Mouse (Mus musculus): Measurements from ENCODE around the gene Slc28a3. TPM values are rescaled to one million over a fixed set of nuclear protein-coding genes. Genes with fewer than 3 reads are reported as not detected.
A peak's percentile ranks its signal among the peaks of the same experiment; 100 is the strongest.

Slc28a3 gene
- polyA plus RNA-seq, 3 experiments from 2014 or later = 0.11 TPM; not detected in 2

DNA sequence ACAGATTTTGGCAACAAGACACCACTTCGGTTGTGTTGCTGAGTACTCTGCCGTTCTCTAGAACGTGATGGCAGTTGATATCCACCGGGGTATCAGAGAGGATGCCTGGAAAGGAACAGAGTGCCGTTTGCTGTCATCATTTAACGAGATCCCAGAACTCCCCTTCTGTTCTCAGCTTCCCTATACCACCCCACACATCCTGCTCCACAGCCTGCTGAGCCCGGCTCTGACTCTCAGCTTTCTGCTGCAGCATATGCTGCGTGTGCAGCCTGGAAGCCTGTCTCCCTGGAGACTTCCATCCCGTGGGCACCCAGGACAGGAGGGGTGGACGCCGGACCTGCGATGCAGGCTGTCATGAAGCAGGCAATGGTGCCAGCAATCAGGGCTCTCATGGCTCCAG lies 52.5 kb downstream of the Slc28a3 start:
- ATAC-seq = no peak

DNA sequence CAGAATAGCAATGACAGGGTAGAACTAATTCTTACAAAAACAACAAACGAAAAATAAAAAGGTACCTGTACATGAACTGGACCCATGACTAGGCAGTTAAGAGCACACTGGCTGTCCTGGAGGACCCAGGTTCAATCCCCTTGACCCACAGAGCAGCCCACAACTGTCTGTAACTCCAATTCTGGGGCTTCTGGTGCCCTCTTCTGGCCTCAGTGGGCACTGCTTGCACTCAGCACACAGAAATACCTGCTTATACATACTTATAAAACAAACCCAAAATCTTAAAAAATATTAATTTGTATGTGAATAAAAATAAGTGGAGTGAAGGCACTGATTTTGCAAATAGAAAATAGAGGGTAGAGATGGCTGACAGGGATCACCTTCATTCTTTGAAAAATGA lies 54.7 kb downstream of the Slc28a3 start:
- ATAC-seq = no peak

DNA sequence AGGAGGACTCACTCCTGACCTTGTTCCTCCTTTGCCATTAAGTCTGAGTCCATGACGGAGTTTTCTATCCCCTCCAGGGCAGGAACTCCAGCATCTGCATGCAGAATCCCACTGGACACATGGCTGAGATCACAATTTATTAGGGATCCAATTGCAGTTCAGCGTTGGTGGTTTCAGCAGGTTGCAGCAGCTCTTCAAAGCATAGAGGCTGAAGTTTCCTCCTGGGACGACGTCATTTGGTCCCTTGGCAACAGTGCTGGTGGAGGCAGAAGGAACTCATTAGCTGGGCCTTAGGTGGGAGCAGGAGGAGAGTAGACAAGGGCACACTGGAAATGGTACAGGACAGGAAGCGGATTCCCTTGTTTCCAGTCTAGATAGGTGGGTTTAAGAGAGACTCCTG lies 55.1 kb downstream of the Slc28a3 start:
- ATAC-seq = no peak

DNA sequence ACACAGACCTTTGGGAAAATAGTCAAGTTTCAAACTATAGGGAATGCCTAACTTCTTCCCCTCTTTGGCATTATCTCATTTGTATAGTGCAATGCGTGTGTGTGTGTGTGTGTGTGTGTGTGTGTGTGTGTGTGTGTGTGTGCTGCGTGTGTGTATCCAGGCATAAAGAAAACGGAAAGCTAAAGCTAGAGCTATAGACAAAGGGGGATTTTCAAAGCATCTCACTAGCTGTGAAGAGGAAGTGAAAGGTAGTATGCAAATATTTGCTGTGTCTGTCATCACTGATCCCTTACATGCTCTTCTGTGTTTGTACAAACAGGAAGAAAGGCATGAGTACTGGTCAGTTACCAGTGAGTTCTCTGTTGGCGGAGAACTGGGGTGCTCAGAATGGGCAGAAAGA lies 58.8 kb downstream of the Slc28a3 start:
- ATAC-seq = no peak

DNA sequence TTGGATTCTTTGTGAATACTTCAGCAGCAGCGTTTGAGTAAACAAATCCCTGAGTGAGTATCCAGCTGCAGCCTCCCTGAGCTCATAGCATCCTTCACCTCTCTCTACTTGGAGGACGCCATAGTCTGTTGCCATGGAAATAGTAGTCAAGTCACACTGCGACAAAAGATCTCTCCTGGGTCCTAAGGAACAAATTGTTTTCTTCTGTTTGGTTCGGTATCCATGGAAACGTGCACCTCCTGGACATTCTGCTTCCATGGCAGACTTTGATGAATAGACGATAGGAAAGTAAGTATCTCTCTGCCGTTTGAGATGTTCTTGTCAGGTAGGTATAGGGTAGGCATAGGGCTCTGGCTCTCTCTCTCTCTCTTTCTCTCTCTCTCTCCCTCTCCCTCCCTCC lies 63.1 kb downstream of the Slc28a3 start:
- no peak for ATAC-seq

DNA sequence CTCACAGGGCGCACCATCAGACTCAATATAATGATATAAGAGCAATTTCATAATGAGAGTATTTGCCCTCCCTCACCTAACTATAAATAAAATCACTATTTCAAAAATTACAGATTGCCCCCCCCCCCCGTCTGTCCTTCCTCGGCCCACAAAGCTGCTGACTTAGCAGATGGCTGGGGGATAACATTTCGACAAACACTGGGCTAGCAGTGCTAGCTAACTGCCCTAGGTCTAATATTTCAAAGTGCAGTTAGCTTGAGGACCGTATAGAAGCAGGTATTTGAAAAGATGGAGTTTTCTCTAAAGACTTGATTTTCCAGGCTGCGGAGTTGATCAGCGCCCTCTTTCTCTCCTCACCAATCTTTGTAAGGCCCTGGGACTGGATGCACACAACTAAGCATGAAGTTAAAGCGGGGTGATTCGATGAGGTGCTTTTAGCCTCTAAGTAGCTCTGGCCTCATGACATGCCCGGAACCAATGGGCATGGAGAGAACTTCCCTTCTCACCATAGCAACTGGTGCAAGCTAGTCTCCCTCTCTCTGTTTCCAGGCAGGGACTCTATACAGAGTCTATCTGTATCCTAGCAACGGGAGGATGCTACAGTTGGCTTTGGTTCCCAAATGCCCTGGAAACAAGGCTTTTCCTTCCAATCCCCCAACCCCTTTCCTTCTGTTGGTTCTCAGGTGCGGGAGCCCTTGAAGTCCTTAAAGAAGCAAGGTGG lies 66.8 kb downstream of the Slc28a3 start:
- ATAC-seq = no peak

DNA sequence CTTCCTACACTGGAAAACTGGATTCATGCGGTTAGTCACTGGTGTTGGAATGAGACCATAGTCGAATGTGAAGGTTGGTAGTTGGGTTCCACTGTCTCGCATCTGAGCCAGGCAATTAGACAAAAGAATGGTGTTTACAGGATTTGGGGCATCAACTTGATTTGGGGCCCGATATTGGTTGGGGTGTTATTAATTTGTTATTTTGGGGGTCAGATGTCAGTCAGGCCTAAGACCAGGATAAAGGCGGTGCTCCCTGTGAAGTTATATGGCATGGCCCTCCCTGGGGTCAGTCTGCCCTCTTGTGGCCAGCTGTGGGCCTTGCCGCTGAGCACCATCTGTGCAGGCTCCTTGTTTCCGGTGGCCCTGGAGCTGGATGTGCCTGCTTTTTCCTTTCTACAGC lies 67.6 kb downstream of the Slc28a3 start:
- ATAC-seq = peak; percentile 43

DNA sequence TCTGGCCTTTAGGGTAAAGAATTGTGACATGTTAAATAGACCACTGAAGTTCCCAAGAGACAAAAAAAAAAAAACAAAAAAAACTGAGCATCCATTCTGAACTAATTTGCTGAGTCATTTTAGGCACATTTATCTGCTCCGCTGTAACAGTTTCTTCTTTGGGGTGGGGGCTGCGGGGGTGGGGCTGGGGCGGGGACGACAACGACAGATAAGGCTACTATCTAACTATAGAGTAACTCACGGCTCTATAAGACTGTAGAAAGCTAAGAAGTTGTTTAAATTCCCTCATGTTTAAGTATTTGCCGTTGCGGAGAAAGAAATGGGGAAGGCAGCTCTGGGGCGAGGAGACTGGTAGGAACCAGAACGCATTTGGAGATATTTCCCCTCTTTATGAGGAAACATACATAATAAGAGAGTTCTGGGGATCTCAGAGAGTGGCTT lies 68.1 kb downstream of the Slc28a3 start:
- no peak for ATAC-seq

DNA sequence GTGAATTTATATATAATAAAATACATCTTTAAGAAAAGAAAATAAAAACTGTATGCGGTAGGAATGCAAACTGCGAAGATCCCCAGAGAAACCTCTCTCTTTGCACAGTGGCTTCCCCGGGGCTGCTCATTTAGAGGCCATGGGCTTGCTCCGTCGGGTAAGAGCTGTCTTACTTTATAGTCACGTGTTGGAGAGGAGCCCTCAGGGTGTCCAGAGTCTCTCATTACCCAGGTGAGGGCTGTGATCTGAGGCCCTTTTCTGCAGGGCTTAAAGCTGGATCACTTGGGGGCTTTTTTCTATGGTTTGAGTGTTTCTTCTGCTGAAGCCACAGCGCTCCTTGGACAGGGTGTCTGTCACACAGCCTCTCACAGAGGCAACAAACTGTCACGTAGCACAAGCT lies 68.5 kb downstream of the Slc28a3 start:
- ATAC-seq = no peak

DNA sequence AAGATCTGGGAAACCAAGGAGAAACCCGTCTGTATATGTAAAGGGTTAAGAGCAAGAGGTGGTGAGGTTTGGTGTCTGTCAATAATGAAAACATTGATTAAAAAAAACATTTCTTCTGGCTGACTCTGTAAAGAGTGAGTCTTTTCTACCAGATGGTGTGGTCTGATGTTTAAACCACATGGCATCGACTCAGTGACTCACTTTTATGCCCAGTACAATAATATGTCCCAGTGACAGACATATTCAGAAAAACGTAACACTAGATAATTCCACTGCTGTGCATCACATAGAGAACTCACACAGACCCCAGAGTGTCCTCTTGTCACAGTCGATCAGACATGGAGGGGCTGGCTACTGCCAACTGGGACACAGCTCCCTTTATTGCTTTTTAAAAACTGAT lies 69.1 kb downstream of the Slc28a3 start:
- ATAC-seq = no peak

DNA sequence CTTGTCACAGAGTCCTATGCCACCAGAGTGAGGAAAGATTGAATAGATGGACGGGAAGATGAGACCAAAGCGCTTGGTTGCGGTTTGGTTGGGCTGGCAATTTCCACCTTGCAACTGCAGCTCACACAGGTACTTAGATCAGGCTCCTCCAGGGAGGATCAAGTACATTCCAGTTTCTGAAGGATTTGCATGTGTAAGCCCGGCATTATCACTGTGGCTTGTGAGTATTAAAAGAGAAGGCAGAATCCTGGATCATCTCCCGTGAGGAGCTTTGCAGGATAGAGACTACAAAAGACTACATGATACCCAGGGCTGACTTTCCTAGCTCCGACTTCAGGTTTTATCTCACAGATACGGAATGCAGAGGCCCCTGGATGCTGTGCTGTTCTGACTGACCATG lies 71.7 kb downstream of the Slc28a3 start:
- no peak for ATAC-seq

DNA sequence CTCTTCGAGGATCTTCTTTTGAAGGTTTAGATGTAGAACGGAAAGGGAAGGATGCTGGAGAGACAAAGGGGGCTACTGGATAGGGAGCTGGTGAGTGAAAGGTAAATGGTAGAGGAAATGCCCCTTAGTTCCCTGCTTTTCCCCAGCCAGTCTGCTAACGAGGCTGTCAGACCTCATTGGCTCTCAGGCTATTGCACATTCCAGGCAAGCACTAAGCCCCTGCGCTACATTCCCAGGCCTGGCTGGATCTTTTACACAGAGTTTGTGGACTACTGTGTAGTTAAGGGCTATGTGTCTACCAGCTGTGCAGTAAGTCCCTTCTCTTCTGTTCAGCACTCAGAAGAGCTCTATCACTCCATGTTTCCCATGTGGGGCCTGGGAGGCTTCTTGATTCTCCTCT lies 72.3 kb downstream of the Slc28a3 start:
- ATAC-seq = no peak

DNA sequence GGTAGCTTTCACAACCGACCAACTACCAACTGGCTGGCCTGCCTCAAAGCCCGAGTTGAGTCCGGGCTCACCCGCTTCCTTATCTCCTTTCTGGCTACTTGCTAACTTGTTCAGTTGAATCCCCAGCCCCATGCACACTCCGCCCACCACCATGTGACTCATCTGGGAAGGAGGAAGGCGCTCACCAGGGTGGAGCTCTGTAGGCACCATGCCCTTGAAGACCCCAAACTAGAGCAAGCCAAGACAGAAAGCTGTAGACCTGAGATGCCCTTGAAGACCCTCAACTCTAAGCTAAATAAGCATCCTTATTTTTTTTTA lies 72.8 kb downstream of the Slc28a3 start:
- ATAC-seq = no peak

DNA sequence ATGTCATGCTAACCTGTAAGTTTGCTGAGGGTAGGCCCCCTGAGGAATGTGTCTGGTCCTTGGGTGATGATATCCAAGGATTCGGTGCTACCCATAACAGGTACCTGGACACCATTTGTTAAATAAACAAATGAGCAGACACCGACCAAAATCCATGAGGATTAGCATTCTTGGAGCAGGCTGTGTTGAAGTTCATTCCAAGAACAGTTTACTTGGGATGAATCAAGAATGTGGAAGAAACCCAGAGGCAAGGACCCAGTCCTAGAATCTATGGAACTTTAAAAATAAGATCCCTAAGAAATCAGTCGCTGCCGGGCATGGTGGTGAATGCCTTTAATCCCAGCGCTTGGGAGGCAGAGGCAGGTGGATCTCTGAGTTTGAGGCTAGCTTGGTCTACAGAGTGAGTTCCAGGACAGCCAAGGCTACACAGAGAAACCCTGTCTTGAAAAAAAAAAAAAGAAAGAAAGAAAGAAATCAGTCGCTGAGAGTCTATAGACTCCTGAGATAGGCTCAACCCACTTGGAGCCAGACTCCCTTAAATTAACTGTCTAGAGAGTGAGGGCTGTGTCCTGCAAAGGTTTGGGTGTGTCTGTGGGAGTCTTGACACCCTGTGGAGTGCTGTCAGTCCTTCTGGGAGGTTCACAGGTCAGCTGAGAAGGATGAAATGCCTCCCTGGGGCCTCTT lies 73.3 kb downstream of the Slc28a3 start:
- no peak for ATAC-seq

DNA sequence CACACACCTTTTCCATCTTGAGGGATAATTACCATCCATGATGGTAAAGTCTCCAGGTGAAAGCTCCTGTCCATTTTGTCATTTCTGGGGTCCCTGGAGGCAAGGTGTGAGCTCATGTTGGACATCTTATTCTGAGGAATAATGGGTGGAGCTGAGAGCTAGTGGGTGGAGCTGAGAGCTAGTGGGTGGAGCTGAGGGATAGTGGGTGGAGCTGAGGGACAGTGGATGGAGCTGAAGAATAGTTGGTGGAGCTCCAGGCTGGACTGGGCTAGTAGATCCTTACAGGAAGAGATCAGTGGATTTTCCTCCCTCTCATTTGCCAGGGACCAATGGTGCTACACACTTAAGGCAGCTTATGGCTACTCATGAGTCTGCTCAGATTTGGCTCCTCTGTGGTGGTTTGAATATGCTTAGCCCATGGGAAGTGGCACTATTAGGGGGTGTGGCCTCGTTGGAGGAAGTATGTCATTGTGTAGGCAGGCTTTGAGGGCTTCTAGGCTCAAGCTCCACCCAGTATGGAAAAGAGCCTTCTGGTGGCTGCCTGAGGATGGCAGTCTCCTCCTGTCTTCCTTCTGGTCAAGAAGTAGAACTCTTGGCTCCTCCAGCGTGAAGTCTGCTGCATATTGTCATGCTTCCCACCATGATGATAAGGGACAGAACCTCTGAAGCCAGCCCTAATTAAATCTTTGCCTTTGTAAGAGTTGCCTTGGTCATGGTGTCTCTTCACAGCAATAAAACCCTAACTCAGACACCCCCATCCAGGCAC lies 74.0 kb downstream of the Slc28a3 start:
- ATAC-seq = no peak

DNA sequence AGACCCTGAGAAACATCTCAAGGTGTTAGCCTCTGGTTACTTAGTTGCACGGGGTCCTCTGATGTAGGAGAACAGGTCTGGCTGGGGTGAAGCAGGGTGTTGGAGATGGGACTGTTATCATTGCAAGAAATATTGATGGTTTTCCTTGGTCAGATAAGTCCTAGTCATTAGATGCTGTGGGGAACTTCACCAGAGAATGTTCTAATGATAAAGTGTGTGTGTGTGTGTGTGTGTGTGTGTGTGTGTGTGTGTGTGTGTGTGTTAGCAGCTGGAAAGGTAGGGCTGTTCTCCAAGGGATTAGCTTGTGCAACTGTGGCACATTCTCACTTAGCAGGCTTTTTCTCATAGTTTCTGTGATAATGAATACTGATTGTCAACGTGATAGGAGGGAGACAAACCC lies 75.4 kb downstream of the Slc28a3 start:
- no peak for ATAC-seq

DNA sequence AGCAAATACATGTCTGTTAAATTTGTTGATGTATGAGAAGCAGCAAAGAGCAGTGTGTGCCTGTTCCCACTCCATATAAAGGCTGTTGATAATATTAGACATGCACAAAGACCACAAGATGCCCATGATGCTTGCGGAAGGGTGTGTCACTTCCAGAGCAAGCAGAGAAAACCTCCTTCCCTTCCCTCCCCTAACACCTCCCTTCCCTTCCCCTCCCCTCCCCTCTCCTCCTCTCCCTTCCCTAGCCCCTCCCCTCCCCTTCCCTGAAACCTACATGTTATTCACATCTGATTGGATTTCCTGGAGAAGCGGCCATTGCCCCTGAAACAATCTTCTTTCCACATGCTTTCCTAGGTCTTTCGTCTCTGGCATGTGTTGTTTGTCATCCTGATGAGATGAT lies 75.8 kb downstream of the Slc28a3 start:
- no peak for ATAC-seq

DNA sequence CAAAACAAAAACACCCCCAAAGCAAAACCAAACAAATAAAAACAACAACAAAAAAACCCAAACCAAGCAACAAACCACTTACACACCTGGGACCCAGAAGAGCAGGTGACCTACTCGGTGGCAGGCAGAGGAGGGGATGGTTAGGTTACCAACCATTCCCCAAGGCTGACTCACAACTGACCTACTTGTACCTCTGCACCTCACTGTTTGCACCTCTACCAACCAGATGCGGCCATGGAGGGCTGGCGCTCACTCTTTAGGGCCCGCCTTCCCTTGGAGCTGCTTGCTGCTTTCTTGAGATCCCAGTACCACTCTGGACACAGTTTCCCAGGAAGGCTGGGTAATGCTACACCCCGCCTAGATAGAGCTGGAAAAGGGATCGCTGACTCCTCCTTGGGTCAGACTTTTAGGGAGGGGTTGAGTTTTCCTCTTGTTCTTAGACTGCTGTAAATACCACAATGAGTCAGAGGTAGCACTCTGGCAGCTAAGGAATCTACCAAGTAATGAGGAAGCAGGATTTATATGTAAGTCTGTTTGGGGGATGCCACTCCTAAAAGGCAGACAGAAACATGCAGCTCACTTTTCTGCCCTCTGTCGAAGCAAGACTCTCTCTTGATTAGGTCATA lies 76.3 kb downstream of the Slc28a3 start:
- no peak for ATAC-seq

DNA sequence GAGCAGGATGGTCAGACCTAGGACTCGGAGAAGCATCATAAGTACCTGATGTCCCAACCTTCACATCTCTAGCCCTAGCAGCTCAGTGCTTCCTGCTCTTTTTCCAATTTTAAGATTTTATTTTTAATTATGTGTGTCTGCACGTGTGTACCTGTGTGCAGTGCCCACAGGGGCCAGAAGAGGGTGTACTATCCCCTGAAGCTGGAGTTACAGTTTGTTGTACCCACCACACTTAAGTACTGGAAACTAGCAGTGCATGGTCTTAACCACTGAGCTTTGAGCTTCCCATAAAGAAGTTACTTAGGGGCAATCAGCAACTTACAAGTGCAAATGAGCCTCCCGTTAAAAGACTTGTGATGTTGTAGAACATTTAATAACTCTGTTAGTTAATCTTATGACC lies 86.1 kb downstream of the Slc28a3 start:
- ATAC-seq = no peak

DNA sequence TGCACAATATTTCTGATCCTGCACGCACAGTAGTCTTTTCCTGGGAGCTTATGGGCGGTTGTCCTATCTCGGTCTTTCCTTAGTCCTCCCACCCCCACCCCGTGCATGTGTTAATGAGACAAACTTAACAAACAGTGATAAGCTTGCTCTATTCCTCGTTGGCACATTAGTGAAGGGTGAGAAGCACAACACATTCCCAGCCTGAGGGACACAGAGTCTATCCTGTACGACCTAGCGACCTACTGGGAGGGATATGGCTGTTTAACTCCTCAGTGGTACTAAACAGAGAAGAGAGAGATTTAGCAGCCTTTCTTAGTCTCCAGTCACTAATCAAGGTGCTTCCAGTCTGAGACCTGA lies 86.9 kb downstream of the Slc28a3 start:
- ATAC-seq = no peak

DNA sequence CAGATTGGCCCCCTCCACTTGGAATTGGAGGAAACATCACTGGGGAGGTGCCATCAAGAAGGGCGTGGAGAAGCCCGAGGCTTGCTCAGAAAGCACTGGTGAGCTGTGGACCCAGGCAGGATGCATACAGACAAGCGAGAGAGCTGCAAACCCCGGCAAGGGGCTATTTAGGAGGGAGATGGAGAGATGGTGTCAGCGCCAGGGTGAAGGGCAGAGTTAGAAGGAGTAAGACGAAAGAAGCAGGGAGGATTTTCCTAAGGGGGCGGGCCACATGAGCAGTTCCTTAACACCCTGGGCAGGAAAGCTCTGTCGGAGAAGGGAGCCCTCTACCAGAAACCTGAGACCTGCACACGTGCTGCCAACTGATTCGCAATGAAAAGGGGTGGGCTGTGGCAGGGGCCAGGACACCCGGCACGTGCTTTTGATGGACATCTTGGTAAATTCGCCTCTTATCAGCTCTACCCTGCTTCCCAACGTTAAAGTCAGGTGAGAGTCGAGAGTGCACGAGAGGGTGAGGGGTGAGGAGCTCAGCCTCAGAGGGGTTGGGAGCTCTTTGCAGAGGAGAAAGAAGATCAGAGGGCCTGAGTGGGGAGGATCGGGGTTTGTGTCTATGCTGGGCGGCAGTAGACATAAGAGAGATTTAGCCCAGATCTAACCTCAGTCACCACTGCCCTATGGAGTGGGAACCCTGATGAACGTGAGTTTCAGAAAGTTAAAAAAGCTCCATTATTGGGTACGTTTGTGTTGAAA lies 87.5 kb downstream of the Slc28a3 start:
- no peak for ATAC-seq

DNA sequence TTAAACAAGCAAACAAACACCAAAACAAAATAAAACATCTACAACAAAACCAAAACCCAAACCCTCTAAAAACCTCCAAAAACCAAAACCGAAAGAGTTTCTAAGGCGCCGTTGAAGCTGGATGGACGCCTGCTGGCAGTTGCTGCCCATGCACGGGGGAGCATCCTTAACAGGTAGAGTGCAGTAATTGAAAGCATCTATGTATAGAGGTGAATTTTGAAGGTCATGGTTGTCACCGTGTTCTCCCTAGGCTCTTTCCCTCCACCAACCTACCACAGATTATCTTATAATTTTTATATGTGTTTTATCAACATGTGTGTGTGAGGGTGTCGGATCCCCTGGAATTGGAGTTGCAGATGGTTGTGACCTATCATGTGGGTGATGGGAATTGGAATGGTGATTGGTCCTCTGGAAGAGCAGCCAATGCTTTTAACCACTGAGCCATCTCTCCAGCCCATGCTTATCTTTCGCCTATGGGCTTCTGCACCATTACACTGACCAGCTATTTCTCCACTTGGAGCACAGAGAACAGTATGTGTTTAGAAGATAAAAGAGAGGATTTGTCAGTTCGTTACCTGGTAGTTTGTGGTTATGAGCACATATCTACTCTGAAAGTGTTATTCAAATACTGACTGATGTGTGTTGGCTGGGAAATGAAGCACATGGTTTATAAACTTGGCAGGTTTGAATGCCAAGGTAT lies 89.2 kb downstream of the Slc28a3 start:
- ATAC-seq = no peak

Measured in inflammation-experienced regulatory T-cells, adult 6 months (primary cell).